Mouse (Mus musculus) thymus, adult 2 months (tissue): Measurements from ENCODE around the gene Bcas3. TPM values are rescaled to one million over a fixed set of nuclear protein-coding genes. Genes with fewer than 3 reads are reported as not detected.

Source experiments
- DNase-seq: peaks from one replicate; pipeline ENCODE4 v3.0.0; 2021
- H3K27ac ChIP-seq: fragments of 200-500 bp; 2 replicates; pipeline ENCODE4 v1.5.1; 2012; ENCODE audit warnings: low read length, control low read depth; ENCODE audit not compliant: control insufficient read depth, insufficient read depth
- H3K27me3 ChIP-seq: fragments of 200-500 bp; 2 replicates; pipeline ENCODE4 v1.6.1; 2012; ENCODE audit warnings: mild to moderate bottlenecking, low read length, moderate library complexity, mixed read lengths; ENCODE audit not compliant: control insufficient read depth, insufficient read depth
- H3K36me3 ChIP-seq: fragments of 200-500 bp; 2 replicates; pipeline ENCODE4 v1.6.1; 2012; ENCODE audit warnings: mild to moderate bottlenecking, low read length, moderate library complexity; ENCODE audit not compliant: control insufficient read depth, insufficient read depth
- H3K4me1 ChIP-seq: fragments of 200-500 bp; replicated peaks from 2 replicates; pipeline ENCODE4 v1.6.1; 2012; ENCODE audit warnings: low read length; ENCODE audit not compliant: control insufficient read depth, insufficient read depth
- H3K4me3 ChIP-seq: fragments of 200-500 bp; 2 replicates; pipeline ENCODE4 v1.5.1; 2012; ENCODE audit warnings: mild to moderate bottlenecking, low read length, control low read depth, moderate library complexity; ENCODE audit not compliant: control insufficient read depth, insufficient read depth
- CTCF ChIP-seq: fragments of 200-500 bp; IDR thresholded peaks from 2 replicates; pipeline ENCODE4 v1.5.1; 2012; ENCODE audit warnings: mild to moderate bottlenecking, control low read depth, low read length, moderate library complexity, borderline replicate concordance; ENCODE audit not compliant: control insufficient read depth, poor library complexity, insufficient read depth; ENCODE audit errors: extremely low read depth
- POLR2A ChIP-seq: fragments of 200-500 bp; IDR thresholded peaks from 2 replicates; pipeline ENCODE4 v1.6.1; 2012; ENCODE audit warnings: mild to moderate bottlenecking, low read length, control low read depth, moderate library complexity; ENCODE audit not compliant: control insufficient read depth, poor library complexity, insufficient read depth; ENCODE audit errors: extremely low read depth
- WGBS: fragments of 180-500 bp; shearing (Covaris S2); methylation state at CpG from one replicate; pipeline ENCODE4 v1.1.7; 2018; 5-methylcytosine and 5-hydroxymethylcytosine counted together
- polyA plus RNA-seq: library from polyadenylated mRNA; depleted of rRNA; stranded (reverse); fragments of >200 nt; gene quantifications from 2 replicates; pipeline ENCODE4 v1.2.3, GENCODE M21; 2012

Bcas3 gene
- polyA plus RNA-seq, 1 experiment = 42.5 TPM

- Histone ChIP-seq H3K4me3 (no peak overlapping the region), H3K4me1 (no peaks in the 10 kb centered on the region), H3K27me3 (no peaks in the 10 kb centered on the region), H3K36me3 (no peaks in the 10 kb centered on the region), H3K27ac (no peak overlapping the region)
- TF ChIP-seq CTCF (no peak), POLR2A (no peak)
- DNase-seq = no peak
- WGBS = 95% methylated on average over 5 of the region's 5 CpGs
Measured at GRCm38 (mm10) chr11:85609303-85609940, 256.5 kb downstream of the Bcas3 start.

GRCm38 (mm10) chr11:85613035-85613434 lies 260.1 kb downstream of the Bcas3 start:
- TF ChIP-seq CTCF (no peak), POLR2A (no peak)
- no peak for DNase-seq
- no peaks in the 10 kb centered on the region for H3K27me3 ChIP-seq
- no peaks in the 10 kb centered on the region for H3K4me1 ChIP-seq
- 91% methylated on average over 5 of the region's 5 CpGs for WGBS
- H3K36me3 ChIP-seq = no peaks in the 10 kb centered on the region
- H3K4me3 ChIP-seq = no peak overlapping the region
- H3K27ac ChIP-seq = no peak overlapping the region

- no peaks in the 10 kb centered on the region for H3K27me3 ChIP-seq
- TF ChIP-seq CTCF (no peak), POLR2A (no peak)
- H3K4me1 ChIP-seq = no peaks in the 10 kb centered on the region
- WGBS = 96% methylated on average over 3 of the region's 3 CpGs
- no peak overlapping the region for H3K27ac ChIP-seq
- H3K36me3 ChIP-seq = no peaks in the 10 kb centered on the region
- no peak overlapping the region for H3K4me3 ChIP-seq
- DNase-seq = no peak
Measured at GRCm38 (mm10) chr11:85613586-85613985, 260.6 kb downstream of the Bcas3 start.

- Histone ChIP-seq H3K36me3 (no peaks in the 10 kb centered on the region), H3K4me1 (no peaks in the 10 kb centered on the region), H3K4me3 (no peak overlapping the region), H3K27ac (no peak overlapping the region), H3K27me3 (no peaks in the 10 kb centered on the region)
- DNase-seq = no peak
- TF ChIP-seq POLR2A (no peak), CTCF (no peak)
- 90% methylated on average over 7 of the region's 7 CpGs for WGBS
Measured at GRCm38 (mm10) chr11:85614431-85614830, 261.5 kb downstream of the Bcas3 start.

- Histone ChIP-seq H3K4me1 (no peaks in the 10 kb centered on the region), H3K27me3 (no peaks in the 10 kb centered on the region), H3K27ac (no peak overlapping the region), H3K4me3 (no peak overlapping the region), H3K36me3 (no peaks in the 10 kb centered on the region)
- no peak for DNase-seq
- no peak for TF ChIP-seq POLR2A
- no peak for TF ChIP-seq CTCF
- 40% methylated on average over 7 of the region's 7 CpGs for WGBS
Measured at GRCm38 (mm10) chr11:85615421-85615820, 262.5 kb downstream of the Bcas3 start.

GRCm38 (mm10) chr11:85621486-85621885 lies 268.5 kb downstream of the Bcas3 start:
- no peaks in the 10 kb centered on the region for H3K36me3 ChIP-seq
- H3K27me3 ChIP-seq = no peaks in the 10 kb centered on the region
- DNase-seq = no peak
- no peak overlapping the region for H3K4me3 ChIP-seq
- no peak for TF ChIP-seq CTCF
- no peak for TF ChIP-seq POLR2A
- H3K27ac ChIP-seq = no peak overlapping the region
- H3K4me1 ChIP-seq = no peaks in the 10 kb centered on the region
- WGBS = 85% methylated on average over 2 of the region's 2 CpGs

GRCm38 (mm10) chr11:85621994-85622393 lies 269.0 kb downstream of the Bcas3 start:
- DNase-seq = no peak
- Histone ChIP-seq H3K36me3 (no peaks in the 10 kb centered on the region), H3K4me3 (no peak overlapping the region), H3K27ac (no peak overlapping the region), H3K4me1 (no peaks in the 10 kb centered on the region), H3K27me3 (no peaks in the 10 kb centered on the region)
- no peak for TF ChIP-seq CTCF
- TF ChIP-seq POLR2A = no peak
- 97% methylated on average over 8 of the region's 8 CpGs for WGBS
